Mouse (Mus musculus) kidney, embryonic 16.5 days (tissue): ENCODE results near the gene Csnk1d. TPM values are rescaled to one million over a fixed set of nuclear protein-coding genes. Genes with fewer than 3 reads are reported as not detected.

Experiments used
- ATAC-seq: fragments of 200-750 bp; cut with Nextera tagmentation; 2 replicates; pipeline ENCODE4 v1.8.0; 2017; ENCODE audit warnings: moderate TSS enrichment; ENCODE audit not compliant: low FRiP score, low TSS enrichment
- H3K27ac ChIP-seq: fragments of 300-500 bp; sonication (generic); 2 replicates; pipeline ENCODE4 v1.5.1; 2014; ENCODE audit warnings: low read length
- H3K27me3 ChIP-seq: fragments of 300-500 bp; sonication (generic); 2 replicates; pipeline ENCODE4 v1.6.1; 2014; ENCODE audit warnings: low read length, control low read depth, mixed read lengths; ENCODE audit not compliant: insufficient read depth
- H3K36me3 ChIP-seq: fragments of 300-500 bp; sonication (generic); 2 replicates; pipeline ENCODE4 v1.6.1; 2014; ENCODE audit warnings: low read length, control low read depth, mixed read lengths; ENCODE audit not compliant: insufficient read depth
- H3K4me1 ChIP-seq: fragments of 300-500 bp; sonication (generic); 2 replicates; pipeline ENCODE4 v1.6.1; 2014; ENCODE audit warnings: low read length, control low read depth, mixed read lengths; ENCODE audit not compliant: insufficient read depth
- H3K4me2 ChIP-seq: fragments of 300-500 bp; sonication (generic); replicated peaks from 2 replicates; pipeline ENCODE4 v1.6.1; 2014; ENCODE audit warnings: low read depth, low read length
- H3K4me3 ChIP-seq: fragments of 300-500 bp; sonication (generic); 2 replicates; pipeline ENCODE4 v1.5.1; 2014; ENCODE audit warnings: mild to moderate bottlenecking, low read length
- H3K9ac ChIP-seq: fragments of 300-500 bp; sonication (generic); replicated peaks from 2 replicates; pipeline ENCODE4 v1.6.1; 2014; ENCODE audit warnings: low read length
- H3K9me3 ChIP-seq: fragments of 300-500 bp; sonication (generic); 2 replicates; pipeline ENCODE4 v1.6.1; 2016; ENCODE audit warnings: low read length, control low read depth
- WGBS: fragments of 180-500 bp; shearing (Covaris S2); extraction: QIAGEN DNeasy Blood & Tissue Kit; methylation state at CpG from one replicate; pipeline ENCODE4 v1.1.7; 2014; 5-methylcytosine and 5-hydroxymethylcytosine counted together
- polyA plus RNA-seq: library from polyadenylated mRNA; unstranded; fragments of >200 nt; fragmentation: Nextera tagmentation; extraction: Ambion mirVana; gene quantifications from 2 replicates; pipeline ENCODE4 v1.2.1, GENCODE M21; 2015

Csnk1d gene
- polyA plus RNA-seq, 1 experiment from 2014 or later: 154 TPM

- WGBS: 88% methylated on average over 5 of the region's 5 CpGs
- Histone ChIP-seq H3K36me3 (peaks cover 87% of the 10 kb centered on the region), H3K9me3 (no peaks in the 10 kb centered on the region), H3K4me1 (0 out of 2 replicates have a peak, but pooled peaks cover 5% of the 10 kb centered on the region), H3K4me2 (no peak overlapping the region), H3K27me3 (no peaks in the 10 kb centered on the region), H3K4me3 (no peak overlapping the region), H3K9ac (no peak overlapping the region), H3K27ac (no peak overlapping the region)
- no peak for ATAC-seq
These were observed 19.9 kb downstream of the Csnk1d start for GRCm38 (mm10) chr11:120971237-120971636.

DNA sequence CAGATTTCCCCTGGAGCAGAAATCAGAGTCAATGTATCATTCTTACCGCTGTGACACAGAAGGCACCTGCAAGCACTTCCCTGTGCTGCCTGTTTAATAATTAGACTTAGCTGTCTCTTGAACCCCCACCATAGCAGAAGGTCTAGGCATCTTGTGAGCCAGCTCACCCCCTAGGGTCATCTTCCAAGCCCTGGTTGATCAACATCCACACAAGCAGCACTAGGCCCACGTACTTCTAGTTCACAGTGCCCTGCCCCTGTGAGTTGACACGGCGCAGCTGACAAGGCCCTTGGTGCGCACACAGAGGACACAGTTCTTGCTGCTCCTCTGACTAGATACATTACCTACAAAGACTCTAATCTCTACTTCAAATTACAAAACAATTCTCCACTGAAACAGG is 21.4 kb downstream of the Csnk1d start:
- H3K4me2 ChIP-seq: no peak overlapping the region
- no peak overlapping the region for H3K4me3 ChIP-seq
- H3K9ac ChIP-seq: no peak overlapping the region
- H3K9me3 ChIP-seq: no peaks in the 10 kb centered on the region
- peaks cover 6% of the 10 kb centered on the region for H3K4me1 ChIP-seq
- no peak overlapping the region for H3K27ac ChIP-seq
- peaks cover 93% of the 10 kb centered on the region for H3K36me3 ChIP-seq
- 87% methylated on average over 5 of the region's 5 CpGs for WGBS
- H3K27me3 ChIP-seq: no peaks in the 10 kb centered on the region
- ATAC-seq: no peak

DNA sequence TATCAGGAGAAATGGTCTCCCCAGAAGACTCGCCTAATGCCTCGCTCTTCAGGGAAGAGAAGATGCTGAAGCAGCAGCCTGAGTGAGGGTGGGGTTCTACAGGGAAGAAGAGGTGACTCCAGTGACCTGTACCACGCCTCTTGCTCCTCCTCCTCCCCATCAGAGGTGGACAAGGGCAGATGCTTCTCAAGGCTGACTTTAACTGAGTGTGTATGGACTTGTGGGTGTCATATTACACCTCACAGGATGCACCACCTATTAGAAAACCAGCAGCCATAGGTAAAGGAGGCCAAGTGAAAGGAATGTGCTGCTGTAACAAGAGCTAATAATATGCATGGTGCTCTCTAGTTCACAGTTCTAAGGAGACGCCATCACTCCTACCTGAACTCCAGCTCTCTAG is 25.5 kb downstream of the Csnk1d start:
- Histone ChIP-seq H3K9me3 (no peaks in the 10 kb centered on the region), H3K9ac (no peak overlapping the region), H3K4me2 (no peak overlapping the region), H3K27ac (no peak overlapping the region), H3K36me3 (peaks cover 87% of the 10 kb centered on the region), H3K4me3 (no peak overlapping the region), H3K27me3 (no peaks in the 10 kb centered on the region), H3K4me1 (peaks cover 8% of the 10 kb centered on the region)
- WGBS: 50% methylated on average over 4 of the region's 4 CpGs
- peak; percentile 32 for ATAC-seq

DNA sequence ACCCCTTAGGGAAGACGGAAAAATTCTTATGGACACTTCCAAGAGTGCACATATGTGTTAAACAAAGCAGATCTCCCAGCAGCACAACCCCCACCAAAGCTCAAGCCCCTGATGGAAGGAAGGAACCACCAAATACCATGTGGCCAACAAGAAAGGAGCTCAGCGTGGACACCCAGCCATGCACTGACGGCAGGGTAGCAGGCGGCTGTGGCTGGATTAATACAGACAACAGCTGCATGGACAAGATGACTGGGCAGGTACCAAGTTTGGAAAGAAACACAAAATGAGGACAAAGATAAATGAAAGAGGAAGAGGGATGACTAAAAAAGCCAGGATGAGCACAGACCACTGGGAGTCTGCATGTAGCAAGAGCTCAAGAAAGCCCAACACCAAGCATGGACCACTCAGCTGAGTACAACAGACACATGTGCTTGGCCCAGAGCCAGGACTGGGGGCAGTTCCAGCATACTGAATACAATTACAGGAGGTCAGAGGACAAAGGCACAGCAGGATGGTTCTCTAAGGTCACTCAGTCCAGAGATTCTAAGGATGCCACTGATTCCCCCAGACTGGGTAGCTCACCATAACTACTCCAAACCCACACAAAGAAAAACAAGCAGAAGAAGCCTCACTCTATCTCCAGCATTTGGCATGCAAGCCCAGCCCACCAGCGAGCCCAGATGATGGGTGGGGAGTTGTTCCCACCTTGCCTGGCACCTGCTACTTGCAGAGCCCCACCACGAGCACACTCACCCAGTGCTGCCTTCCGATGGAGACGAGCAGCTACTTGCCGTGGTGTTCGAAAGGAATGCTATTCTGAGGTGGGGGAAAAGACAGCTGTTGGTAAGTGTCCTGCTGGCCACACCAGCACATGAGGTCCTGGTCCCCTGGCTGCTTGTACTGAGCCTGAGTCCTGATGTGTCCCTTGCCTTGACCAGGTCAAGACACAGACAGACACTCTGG is 26.7 kb downstream of the Csnk1d start:
- no peak overlapping the region for H3K4me2 ChIP-seq
- H3K9ac ChIP-seq: no peak overlapping the region
- no peaks in the 10 kb centered on the region for H3K27me3 ChIP-seq
- peaks cover 76% of the 10 kb centered on the region for H3K36me3 ChIP-seq
- no peak overlapping the region for H3K4me3 ChIP-seq
- WGBS: 86% methylated on average over 10 of the region's 10 CpGs
- H3K27ac ChIP-seq: no peak overlapping the region
- H3K4me1 ChIP-seq: peaks cover 8% of the 10 kb centered on the region
- no peaks in the 10 kb centered on the region for H3K9me3 ChIP-seq
- no peak for ATAC-seq

DNA sequence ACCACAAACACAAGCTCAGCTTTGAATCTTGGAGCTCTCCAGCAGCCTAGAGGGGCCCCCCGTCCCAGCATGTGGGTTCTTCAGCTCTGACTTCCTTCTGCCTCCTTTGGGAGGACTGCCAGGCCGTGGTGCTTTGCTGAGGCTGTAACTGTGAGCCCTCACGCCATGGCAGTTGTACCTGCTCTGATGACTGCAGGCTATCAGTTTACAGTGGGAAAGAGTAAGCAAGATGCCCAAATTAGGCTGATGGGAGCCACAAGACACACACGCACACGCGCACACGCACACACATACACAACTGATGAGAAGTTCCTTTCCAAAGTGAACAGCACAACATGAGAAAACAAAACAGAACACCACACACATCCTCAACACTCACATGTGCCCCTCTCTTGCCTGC is 28.2 kb downstream of the Csnk1d start:
- Histone ChIP-seq H3K9ac (no peak overlapping the region), H3K4me3 (no peak overlapping the region), H3K27ac (no peak overlapping the region), H3K9me3 (no peaks in the 10 kb centered on the region), H3K27me3 (no peaks in the 10 kb centered on the region), H3K36me3 (peaks cover 69% of the 10 kb centered on the region), H3K4me2 (no peak overlapping the region), H3K4me1 (peaks cover 20% of the 10 kb centered on the region)
- no peak for ATAC-seq
- 80% methylated on average over 7 of the region's 7 CpGs for WGBS

- no peak overlapping the region for H3K4me3 ChIP-seq
- ATAC-seq: no peak
- H3K36me3 ChIP-seq: peaks cover 69% of the 10 kb centered on the region
- no peaks in the 10 kb centered on the region for H3K27me3 ChIP-seq
- H3K4me2 ChIP-seq: no peak overlapping the region
- no peak overlapping the region for H3K27ac ChIP-seq
- H3K4me1 ChIP-seq: peaks cover 21% of the 10 kb centered on the region
- 92% methylated on average over 13 of the region's 13 CpGs for WGBS
- no peak overlapping the region for H3K9ac ChIP-seq
- H3K9me3 ChIP-seq: no peaks in the 10 kb centered on the region
These were observed 28.9 kb downstream of the Csnk1d start for GRCm38 (mm10) chr11:120962050-120962771.

DNA sequence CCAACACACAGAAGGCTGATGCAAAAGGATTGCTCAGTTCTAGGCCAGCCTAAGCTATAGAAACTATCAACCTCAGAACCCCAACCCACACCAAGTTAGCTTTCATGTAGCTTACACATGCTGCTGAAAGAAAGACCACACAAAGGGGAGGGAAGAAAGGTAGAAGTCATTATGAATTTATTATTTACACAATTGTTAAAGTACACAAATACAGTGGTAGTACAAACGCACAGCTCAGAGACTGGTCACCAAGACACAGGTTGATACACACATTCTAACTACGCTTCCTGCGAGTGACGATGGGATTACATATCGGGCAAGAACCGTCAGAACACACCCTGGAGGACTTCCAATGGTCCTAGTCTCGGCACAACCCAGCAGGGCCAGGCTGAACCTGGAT is 29.5 kb downstream of the Csnk1d start:
- peaks cover 69% of the 10 kb centered on the region for H3K36me3 ChIP-seq
- 86% methylated on average over 7 of the region's 7 CpGs for WGBS
- H3K27me3 ChIP-seq: no peaks in the 10 kb centered on the region
- no peak overlapping the region for H3K27ac ChIP-seq
- H3K4me1 ChIP-seq: peaks cover 20% of the 10 kb centered on the region
- no peak overlapping the region for H3K4me3 ChIP-seq
- no peak overlapping the region for H3K4me2 ChIP-seq
- no peak overlapping the region for H3K9ac ChIP-seq
- ATAC-seq: no peak
- no peaks in the 10 kb centered on the region for H3K9me3 ChIP-seq

GRCm38 (mm10) chr11:120960248-120960647 is 30.9 kb downstream of the Csnk1d start:
- WGBS: 64% methylated on average over 1 of the region's 1 CpGs
- Histone ChIP-seq H3K27me3 (no peaks in the 10 kb centered on the region), H3K4me1 (peaks cover 16% of the 10 kb centered on the region), H3K9ac (no peak overlapping the region), H3K4me3 (no peak overlapping the region), H3K27ac (no peak overlapping the region), H3K4me2 (no peak overlapping the region), H3K36me3 (peaks cover 67% of the 10 kb centered on the region), H3K9me3 (no peaks in the 10 kb centered on the region)
- ATAC-seq: no peak

DNA sequence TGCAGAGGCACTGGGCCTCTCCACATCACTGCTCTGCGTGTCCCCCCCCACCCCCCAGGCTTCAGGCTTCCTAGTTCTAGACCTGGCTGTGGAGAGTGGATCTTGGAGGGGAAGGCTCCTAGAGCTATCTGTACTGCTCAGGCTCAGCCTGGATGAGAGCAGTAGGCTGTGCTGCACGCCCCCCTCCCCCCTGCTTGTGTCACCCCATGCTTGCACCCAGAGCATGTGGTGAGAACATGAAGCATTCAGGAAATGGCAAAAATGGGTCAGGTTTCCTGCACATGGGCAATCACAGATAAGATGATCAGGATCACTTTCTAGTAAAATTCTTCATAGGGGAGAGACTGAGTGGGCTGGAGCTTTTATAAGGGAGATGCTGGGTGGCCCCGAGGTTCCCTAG is 31.6 kb downstream of the Csnk1d start:
- H3K9ac ChIP-seq: no peak overlapping the region
- H3K36me3 ChIP-seq: peaks cover 60% of the 10 kb centered on the region
- no peak overlapping the region for H3K4me2 ChIP-seq
- no peak for ATAC-seq
- no peaks in the 10 kb centered on the region for H3K27me3 ChIP-seq
- WGBS: 64% methylated on average over 3 of the region's 3 CpGs
- peaks cover 13% of the 10 kb centered on the region for H3K4me1 ChIP-seq
- no peak overlapping the region for H3K27ac ChIP-seq
- no peak overlapping the region for H3K4me3 ChIP-seq
- H3K9me3 ChIP-seq: no peaks in the 10 kb centered on the region

DNA sequence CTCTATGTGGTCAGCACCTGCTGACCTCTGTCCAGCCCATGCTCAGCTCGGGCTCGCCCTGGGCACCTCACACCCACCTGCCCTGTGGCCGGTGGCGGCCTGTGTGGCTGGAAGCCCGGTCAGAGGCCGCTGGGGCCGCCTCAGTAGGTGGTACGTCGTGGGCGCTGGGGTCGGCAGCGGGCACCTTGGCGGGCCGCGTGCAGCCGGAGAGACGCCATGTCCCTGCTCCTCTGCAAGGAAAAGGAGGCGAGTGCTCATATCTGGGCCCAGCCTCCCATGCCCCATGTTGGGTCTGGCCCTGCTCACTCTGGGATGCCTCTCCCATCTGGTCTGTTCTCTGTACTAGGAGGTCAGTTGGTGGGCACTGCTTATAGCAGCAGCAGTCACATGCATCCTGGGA is 32.1 kb downstream of the Csnk1d start:
- 81% methylated on average over 18 of the region's 18 CpGs for WGBS
- no peak overlapping the region for H3K4me3 ChIP-seq
- no peak overlapping the region for H3K27ac ChIP-seq
- H3K9ac ChIP-seq: no peak overlapping the region
- peaks cover 55% of the 10 kb centered on the region for H3K36me3 ChIP-seq
- no peaks in the 10 kb centered on the region for H3K9me3 ChIP-seq
- ATAC-seq: no peak; the same call in 1 of the 2 replicates
- no peaks in the 10 kb centered on the region for H3K27me3 ChIP-seq
- H3K4me1 ChIP-seq: peaks cover 12% of the 10 kb centered on the region
- H3K4me2 ChIP-seq: no peak overlapping the region
